Mouse (Mus musculus) CD8-positive naive resting alpha-beta T cell, adult 57 days (primary cell): ENCODE measurements around the gene Tm9sf1. TPM values are rescaled to one million over a fixed set of nuclear protein-coding genes. Genes with fewer than 3 reads are reported as not detected.

Experiments used
- total RNA-seq: library from RNA; stranded (reverse); gene quantifications from one replicate; pipeline ENCODE4 v1.2.4, GENCODE M21; 2023

The Tm9sf1 gene
- 40.1 TPM for total RNA-seq

DNA sequence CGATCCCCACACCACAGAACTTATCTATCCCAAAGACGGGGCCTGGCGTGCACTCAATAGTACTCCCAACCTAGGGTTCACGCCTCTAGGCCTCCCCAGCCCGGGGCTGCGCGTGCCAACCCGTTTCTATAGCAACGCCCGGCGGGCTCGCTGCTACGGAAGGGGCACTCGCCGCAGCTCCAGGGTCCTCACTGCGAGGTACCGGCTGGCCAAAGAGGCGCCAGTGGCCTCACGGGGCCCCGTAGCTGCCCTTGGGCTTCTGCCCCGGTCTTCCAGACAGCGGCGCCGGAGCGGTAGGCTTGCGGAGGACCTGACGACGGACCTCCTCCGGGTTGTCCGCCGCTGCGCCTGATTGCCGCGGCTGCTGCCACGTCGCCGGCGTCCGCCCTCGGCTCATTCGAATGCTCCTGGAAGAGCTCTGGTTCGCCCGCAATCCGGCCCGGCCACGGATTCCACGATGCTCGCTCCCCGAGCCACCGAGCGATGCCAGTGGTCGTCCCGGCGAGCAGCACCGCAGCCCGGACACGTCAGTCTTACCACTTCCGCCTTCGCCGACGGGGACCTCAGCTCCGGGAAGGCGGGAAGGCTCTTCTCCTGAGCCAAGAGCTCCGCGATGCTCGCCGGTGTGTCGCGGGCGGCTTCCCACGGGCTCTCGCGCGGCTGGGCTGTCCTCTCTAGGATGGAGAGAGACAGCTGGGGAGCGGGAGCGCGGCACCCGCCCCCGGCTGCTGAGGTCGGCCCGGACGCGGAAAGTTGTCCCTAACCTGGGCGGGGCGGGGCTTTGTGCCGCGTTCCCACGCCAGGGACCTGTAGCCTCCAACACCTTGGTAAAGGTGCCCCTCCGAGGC is at the start of gene Tm9sf1:
Tm9sf1 (minus strand) TSS at position 747 of the 848 bp plus-strand sequence.

DNA sequence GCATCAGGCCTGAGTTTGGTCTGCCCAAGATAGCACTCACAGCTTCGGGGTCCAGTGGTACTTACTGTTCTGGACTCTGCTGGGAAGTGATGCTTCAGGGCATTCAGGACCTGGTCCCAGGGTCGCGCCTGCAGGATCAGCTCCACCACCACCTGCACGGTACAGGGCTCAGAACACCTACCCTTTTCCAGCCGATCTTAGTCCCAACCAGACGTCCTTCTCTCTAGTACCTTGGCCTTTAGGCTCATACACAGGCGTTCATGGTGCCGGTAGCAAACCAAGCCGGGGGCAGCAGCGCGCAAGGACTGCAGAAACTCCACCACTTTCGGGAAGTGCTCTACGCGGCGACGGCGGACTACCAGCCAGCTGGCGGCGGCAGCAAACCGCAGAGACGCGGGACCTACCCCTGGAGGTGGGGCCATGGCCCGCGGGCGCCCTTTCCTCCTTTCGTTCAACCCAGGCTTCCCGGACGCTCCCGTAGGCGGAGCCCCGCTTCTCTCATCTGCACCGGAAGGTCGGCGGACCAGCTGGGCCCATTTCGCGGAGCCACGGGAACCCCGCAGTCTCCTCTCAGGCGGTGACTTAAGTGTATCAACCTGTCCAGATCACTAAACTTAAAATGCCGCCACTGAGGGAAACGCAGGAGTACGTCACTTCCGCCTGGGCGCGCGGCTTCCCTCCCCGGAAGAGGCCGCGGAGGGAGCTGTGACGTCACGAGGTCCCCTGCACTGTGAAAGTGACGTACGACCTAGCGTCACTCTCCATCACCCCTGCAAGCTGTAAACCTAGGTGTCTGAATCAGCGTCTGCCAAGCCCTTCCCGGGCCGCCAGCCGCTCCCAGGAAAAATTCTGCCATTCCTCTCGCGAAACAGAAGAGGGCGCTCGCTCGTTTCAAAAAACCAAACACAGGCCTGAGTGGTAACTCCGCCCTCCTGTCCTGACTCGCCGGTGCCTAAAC is 37.8 kb upstream of the Tm9sf1 start, which contains the start of gene Tinf2:
Tinf2 (minus strand) TSS at position 661 of the 958 bp plus-strand sequence.

GRCm38 (mm10) chr14:55671833-55672740 is 28.5 kb upstream of the Tm9sf1 start, which contains the start of the genes Gmpr2 and Nedd8:
Gene Gmpr2 (plus strand): TSS chr14:55671941.
Gene Nedd8 (minus strand): TSS chr14:55672124.

DNA sequence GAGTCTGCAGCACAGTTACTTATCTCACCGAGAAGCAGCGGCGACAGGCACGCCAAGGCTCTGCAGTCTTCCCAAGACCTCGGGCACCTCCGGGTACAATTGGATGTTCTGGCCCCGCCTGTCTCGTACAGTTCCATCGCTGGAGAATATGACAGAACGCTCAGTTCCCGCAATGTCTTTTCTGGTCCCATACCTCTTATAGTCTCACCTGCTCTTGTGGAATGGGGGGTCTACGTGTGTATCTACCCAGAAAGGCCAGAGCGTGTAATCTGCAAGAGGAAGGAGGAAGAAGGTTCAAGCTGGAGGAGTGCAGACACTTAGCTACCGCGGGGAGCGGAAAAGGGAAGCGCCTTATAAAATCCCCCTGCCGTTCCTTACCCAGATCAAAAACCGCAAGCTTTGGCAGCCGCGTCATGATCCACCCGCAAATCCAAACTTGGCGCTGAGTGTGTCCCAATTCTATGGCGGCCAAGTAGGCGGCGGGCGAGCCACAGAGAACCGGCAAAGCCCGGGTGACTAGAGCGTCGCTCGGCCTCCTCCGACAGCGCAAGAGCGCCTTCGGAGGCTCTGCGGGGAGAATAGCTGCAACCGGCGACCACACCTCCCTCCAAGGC is 16.5 kb upstream of the Tm9sf1 start, which contains the start of gene Mdp1:
Mdp1 (minus strand) TSS at position 549 of the 614 bp plus-strand sequence.

DNA sequence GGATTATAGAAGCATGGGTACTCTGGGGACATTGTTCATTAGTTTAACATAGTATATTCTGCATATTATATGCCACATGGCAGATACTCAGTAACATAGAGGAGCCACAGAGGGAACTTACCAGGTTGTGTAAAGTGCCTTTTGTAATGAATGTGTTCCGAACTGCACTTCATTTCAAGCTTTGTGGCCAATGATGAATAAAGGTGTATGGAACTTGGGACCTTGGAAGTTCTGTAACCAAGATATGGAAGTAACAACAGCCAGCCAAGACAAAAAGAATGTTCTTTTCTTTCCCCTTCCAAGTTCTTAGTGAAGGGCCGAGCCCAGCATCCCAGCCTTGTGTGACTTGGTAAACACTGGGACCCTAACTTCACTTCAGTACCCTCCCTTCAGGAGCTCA is 6.3 kb upstream of the Tm9sf1 start, which contains the start of gene Tssk4:
Tssk4 (plus strand) TSS at position 301 of the 400 bp plus-strand sequence.

DNA sequence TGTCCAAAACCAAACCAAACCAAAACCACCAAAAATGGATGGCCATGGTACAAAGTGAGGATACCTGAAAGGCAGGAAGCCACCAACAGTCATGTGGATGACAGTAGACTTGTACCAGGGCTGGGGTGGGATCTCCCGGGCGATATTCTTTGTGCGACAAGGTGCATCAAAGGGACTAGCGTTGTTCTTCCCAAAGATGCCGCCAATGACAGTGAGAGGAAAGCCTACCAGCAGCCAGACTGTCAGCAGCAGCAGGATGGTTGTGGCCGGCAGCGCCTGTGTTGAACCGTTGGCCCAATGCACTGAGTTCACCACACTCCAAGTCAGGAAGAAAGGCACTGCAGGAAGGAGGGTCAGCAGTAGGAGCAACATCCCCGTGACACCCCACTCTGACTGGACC is 5.8 kb downstream of the Tm9sf1 start, which contains the start of gene Gm49378:
Gm49378 (minus strand) TSS at position 101 of the 400 bp plus-strand sequence.

DNA sequence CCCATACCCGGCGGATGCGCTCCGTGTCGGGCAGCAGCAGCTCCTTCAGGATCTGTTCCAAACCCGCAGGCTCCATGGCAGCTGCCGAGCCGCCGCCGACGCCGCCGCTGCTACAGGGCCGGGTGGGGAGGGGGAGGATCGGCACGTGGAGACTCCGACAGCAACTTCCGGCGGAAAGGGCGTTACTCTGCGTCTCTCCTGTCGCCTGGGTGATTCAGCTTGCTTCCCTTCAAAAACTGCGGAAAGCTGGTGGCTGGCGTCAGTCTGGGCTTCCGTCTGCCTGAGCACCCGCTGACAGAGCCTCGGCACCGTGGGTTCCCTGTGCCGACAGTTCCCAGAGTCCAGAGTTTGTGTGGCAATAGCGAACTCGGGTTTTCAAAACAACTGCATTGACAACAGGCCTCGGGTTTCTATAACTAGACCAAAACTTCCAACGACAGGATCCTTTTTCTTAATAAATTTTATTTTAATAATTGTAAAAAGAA is 8.0 kb downstream of the Tm9sf1 start, which contains the start of gene Ipo4:
Ipo4 (minus strand) TSS at position 435 of the 485 bp plus-strand sequence.

DNA sequence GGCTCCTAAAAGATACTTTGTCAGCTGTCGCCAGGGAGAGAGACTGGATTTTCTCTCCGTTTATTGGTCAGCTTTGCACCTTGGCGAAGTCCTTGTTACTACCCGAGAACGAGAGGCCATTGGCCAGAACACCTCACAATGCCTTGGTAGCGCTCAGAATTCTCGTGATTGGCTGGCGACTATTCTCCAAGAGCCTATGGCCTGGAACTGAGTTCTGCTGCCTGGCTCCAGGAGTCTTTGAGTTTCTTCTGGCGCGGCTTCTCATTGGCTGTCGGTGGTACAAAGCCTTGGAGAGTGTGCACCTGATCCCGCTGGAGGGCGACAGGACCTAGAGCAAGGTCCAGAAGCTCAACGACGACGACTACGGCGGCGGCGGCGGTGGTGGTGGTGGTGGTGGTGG is 25.8 kb downstream of the Tm9sf1 start, which contains the start of gene Rec8:
Rec8 (plus strand) TSS at position 216 of the 400 bp plus-strand sequence.

DNA sequence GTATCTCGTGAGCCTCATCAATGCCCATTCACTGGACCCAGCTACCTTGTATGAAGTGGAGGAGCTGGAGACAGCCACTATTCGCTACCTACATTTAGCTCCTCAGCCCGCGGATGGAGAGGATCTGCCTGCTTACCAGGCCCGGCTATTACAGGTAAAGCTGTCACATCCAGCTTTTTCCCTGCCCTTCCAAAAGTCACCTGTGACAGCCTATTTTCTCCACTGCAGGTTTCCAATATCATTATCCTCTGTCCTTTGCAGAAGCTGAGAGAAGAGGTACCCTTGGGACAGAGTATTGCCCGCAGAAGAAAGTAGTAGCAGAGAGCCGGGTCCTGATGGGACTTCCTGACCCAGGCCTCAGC is 40.4 kb downstream of the Tm9sf1 start, which contains the start of gene Irf9:
Irf9 (plus strand) TSS at position 301 of the 362 bp plus-strand sequence.

GRCm38 (mm10) chr14:55591331-55591891 is 52.2 kb downstream of the Tm9sf1 start, which contains the start of gene Rnf31:
Gene Rnf31 (plus strand): TSS chr14:55591708.

DNA sequence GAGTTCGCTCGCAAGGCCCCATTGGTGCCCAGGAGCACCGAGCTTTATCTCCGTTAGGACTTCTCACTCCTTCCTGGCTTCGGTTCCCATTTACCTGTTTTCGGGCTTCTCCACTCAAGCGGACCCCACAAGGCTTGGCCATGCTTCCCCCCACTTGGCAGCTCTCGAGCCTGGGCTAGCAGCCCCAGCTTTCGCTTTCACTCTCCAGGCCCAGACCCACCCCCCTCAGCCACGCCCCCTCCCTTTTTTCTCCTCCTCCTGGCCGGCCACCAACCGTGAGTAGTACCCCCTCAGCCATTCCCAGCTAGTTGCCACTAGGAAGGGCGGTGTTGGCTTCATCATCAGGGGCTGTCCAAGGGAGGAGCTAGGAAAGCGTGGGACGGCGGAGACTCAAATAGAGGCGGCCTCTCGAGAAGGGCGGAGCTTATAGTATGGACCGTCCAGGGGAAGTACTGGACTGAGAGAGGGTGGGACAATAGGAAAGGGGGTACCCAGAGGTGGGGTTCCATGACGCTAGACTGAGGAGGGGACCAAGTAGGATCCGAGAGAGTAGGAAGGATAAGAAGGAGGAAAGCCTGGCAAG is 52.8 kb downstream of the Tm9sf1 start, which contains the start of gene Psme2:
Psme2 (minus strand) TSS at position 366 of the 583 bp plus-strand sequence.

Other genes with a start within 250 kb of the Tm9sf1 start
- 24.5 TPM for gene Dhrs4, start 165.0 kb downstream of the Tm9sf1 start, total RNA-seq
- 0.52 TPM for gene Carmil3, start 153.2 kb downstream of the Tm9sf1 start, total RNA-seq
- not detected for gene Cpne6, start 133.4 kb downstream of the Tm9sf1 start, total RNA-seq
- gene Nrl, start 118.8 kb downstream of the Tm9sf1 start, total RNA-seq = not detected
- gene Pck2, start 103.5 kb downstream of the Tm9sf1 start, total RNA-seq = 10.7 TPM
- 72.0 TPM for gene Dcaf11, start 83.8 kb downstream of the Tm9sf1 start, total RNA-seq
- gene A730061H03Rik, start 83.4 kb downstream of the Tm9sf1 start, total RNA-seq = 2.6 TPM
- not detected for gene Fitm1, start 68.2 kb downstream of the Tm9sf1 start, total RNA-seq
- 323 TPM for gene Psme1, start 65.7 kb downstream of the Tm9sf1 start, total RNA-seq
- gene Emc9, start 58.5 kb downstream of the Tm9sf1 start, total RNA-seq = 26.3 TPM
- gene Psme2, start 52.7 kb downstream of the Tm9sf1 start, total RNA-seq = 372 TPM
- 91.9 TPM for gene Rnf31, start 52.1 kb downstream of the Tm9sf1 start, total RNA-seq
- gene Irf9, start 40.2 kb downstream of the Tm9sf1 start, total RNA-seq = 90.0 TPM
- not detected for gene Rec8, start 25.8 kb downstream of the Tm9sf1 start, total RNA-seq
- gene Ipo4, start 7.8 kb downstream of the Tm9sf1 start, total RNA-seq = 65.4 TPM
- gene Gm49378, start 5.9 kb downstream of the Tm9sf1 start, total RNA-seq = 4.2 TPM
- 4.1 TPM for gene Tssk4, start 6.4 kb upstream of the Tm9sf1 start, total RNA-seq
- gene Mdp1, start 16.7 kb upstream of the Tm9sf1 start, total RNA-seq = 45.7 TPM
- 18.6 TPM for gene Gmpr2, start 28.1 kb upstream of the Tm9sf1 start, total RNA-seq
- gene Nedd8, start 28.3 kb upstream of the Tm9sf1 start, total RNA-seq = 164 TPM
- gene Tinf2, start 38.0 kb upstream of the Tm9sf1 start, total RNA-seq = 101 TPM
- 0.95 TPM for gene Tgm1, start 70.1 kb upstream of the Tm9sf1 start, total RNA-seq
- 85.8 TPM for gene Rabggta, start 78.5 kb upstream of the Tm9sf1 start, total RNA-seq
- gene Dhrs1, start 101.9 kb upstream of the Tm9sf1 start, total RNA-seq = 11.6 TPM
- 30.4 TPM for gene Nop9, start 101.9 kb upstream of the Tm9sf1 start, total RNA-seq
- not detected for gene Cideb, start 114.7 kb upstream of the Tm9sf1 start, total RNA-seq
- 0.18 TPM for gene Ltb4r2, start 117.6 kb upstream of the Tm9sf1 start, total RNA-seq
- 0.37 TPM for gene Ltb4r1, start 122.2 kb upstream of the Tm9sf1 start, total RNA-seq
- 0.52 TPM for gene Adcy4, start 140.3 kb upstream of the Tm9sf1 start, total RNA-seq
- gene Ripk3, start 145.1 kb upstream of the Tm9sf1 start, total RNA-seq = 40.3 TPM
- gene Nfatc4, start 179.3 kb upstream of the Tm9sf1 start, total RNA-seq = not detected
- gene Nynrin, start 210.2 kb upstream of the Tm9sf1 start, total RNA-seq = 0.43 TPM
- not detected for gene Cbln3, start 240.6 kb upstream of the Tm9sf1 start, total RNA-seq
- gene Khnyn, start 241.1 kb upstream of the Tm9sf1 start, total RNA-seq = 63.1 TPM